Mouse (Mus musculus) cerebellum, adult 2 months (tissue): Measurements from ENCODE around the gene Fam208b.

Source experiments
- CTCF ChIP-seq: fragments of 200-500 bp; IDR thresholded peaks from 2 replicates; pipeline ENCODE4 v1.5.1; 2011; ENCODE audit warnings: low read depth, mild to moderate bottlenecking, control low read depth, low read length, moderate library complexity, borderline replicate concordance; ENCODE audit not compliant: insufficient read depth
- POLR2A ChIP-seq: fragments of 200-500 bp; IDR thresholded peaks from 2 replicates; pipeline ENCODE4 v1.6.1; 2011; ENCODE audit warnings: low read length, control low read depth, borderline replicate concordance; ENCODE audit not compliant: insufficient read depth

- no peak for TF ChIP-seq POLR2A
- TF ChIP-seq CTCF: no peak
These were observed 76.8 kb downstream of the Fam208b start for GRCm38 (mm10) chr13:3534146-3534545.
